Mouse (Mus musculus): Measurements from ENCODE around the gene Capn7. TPM values are rescaled to one million over a fixed set of nuclear protein-coding genes. Genes with fewer than 3 reads are reported as not detected.
A peak's percentile ranks its signal among the peaks of the same experiment; 100 is the strongest.

The Capn7 gene
- polyA plus RNA-seq, 1 experiment from 2014 or later = 49.8 TPM

GRCm38 (mm10) chr14:31323849-31324792 is 12.3 kb upstream of the Capn7 start, which contains the start of gene Dnah1:
Gene Dnah1, minus strand, starts transcription at chr14:31323896.
- Histone ChIP-seq H3K9ac (ENCODE audit: low read depth, low read length) (peak within 1 kb of the TSS; percentile 45; the same call in 1 of the 2 replicates), H3K27ac (ENCODE audit: low read depth, low read length) (0 out of 2 replicates have a peak within 1 kb of the TSS, but pooled peaks have one; percentile 24), H3K4me2 (replicated peaks; ENCODE audit: low read depth, low read length) (peak within 1 kb of the TSS; percentile 68), H3K27me3 (ENCODE audit: control insufficient read depth, insufficient read depth, low read length) (no peaks in the 10 kb centered on the region), H3K4me1 (ENCODE audit: control insufficient read depth, insufficient read depth, low read length) (peaks cover 9% of the 10 kb centered on the region), H3K4me3 (ENCODE audit: low read length) (peak within 1 kb of the TSS; percentile 37), H3K9me3 (ENCODE audit: control insufficient read depth, low read length) (no peaks in the 10 kb centered on the region), H3K36me3 (ENCODE audit: control insufficient read depth, insufficient read depth, low read length) (no peaks in the 10 kb centered on the region)
- 28% methylated on average over 28 of the region's 28 CpGs for WGBS
- ATAC-seq (ENCODE audit: low FRiP score, low TSS enrichment) = peak; percentile 75

- Histone ChIP-seq H3K27me3 (ENCODE audit: control insufficient read depth, insufficient read depth, low read length) (no peaks in the 10 kb centered on the region), H3K4me3 (ENCODE audit: low read length) (no peak overlapping the region), H3K36me3 (ENCODE audit: control insufficient read depth, insufficient read depth, low read length) (no peaks in the 10 kb centered on the region), H3K4me2 (replicated peaks; ENCODE audit: low read depth, low read length) (no peak overlapping the region), H3K27ac (ENCODE audit: low read depth, low read length) (no peak overlapping the region), H3K9ac (ENCODE audit: low read depth, low read length) (no peak overlapping the region), H3K9me3 (ENCODE audit: control insufficient read depth, low read length) (no peaks in the 10 kb centered on the region), H3K4me1 (ENCODE audit: control insufficient read depth, insufficient read depth, low read length) (peaks cover 9% of the 10 kb centered on the region)
- WGBS = 68% methylated on average over 10 of the region's 10 CpGs
- ATAC-seq (ENCODE audit: low FRiP score, low TSS enrichment) = no peak
Observed at GRCm38 (mm10) chr14:31324851-31325250, 11.6 kb upstream of the Capn7 start.

DNA sequence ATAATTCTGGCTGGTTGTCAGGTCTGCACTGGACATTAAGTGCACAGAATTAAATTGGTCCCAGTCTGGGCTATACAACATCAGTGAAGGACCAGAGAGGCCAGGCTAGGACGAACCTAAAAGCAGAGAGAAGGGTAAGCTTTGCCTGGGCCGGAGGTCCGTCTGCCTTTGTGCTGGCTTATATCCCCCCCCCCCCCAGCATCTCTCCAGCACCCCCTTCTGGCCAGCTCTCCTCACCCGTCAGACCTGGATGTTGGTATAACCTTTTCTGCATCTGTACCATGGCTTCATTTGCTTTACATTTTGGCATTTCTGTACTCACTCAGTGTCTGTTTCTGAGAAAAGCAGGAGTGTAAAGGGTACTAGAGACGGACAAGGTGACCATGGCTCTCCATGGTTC is 10.9 kb upstream of the Capn7 start:
- H3K4me1 ChIP-seq (ENCODE audit: control insufficient read depth, insufficient read depth, low read length) = peaks cover 9% of the 10 kb centered on the region
- no peaks in the 10 kb centered on the region for H3K9me3 ChIP-seq (ENCODE audit: control insufficient read depth, low read length)
- no peak overlapping the region for H3K4me2 ChIP-seq (replicated peaks; ENCODE audit: low read depth, low read length)
- no peak overlapping the region for H3K27ac ChIP-seq (ENCODE audit: low read depth, low read length)
- H3K4me3 ChIP-seq (ENCODE audit: low read length) = no peak overlapping the region
- 55% methylated on average over 5 of the region's 5 CpGs for WGBS
- H3K9ac ChIP-seq (ENCODE audit: low read depth, low read length) = no peak overlapping the region
- H3K27me3 ChIP-seq (ENCODE audit: control insufficient read depth, insufficient read depth, low read length) = 0 out of 2 replicates have a peak, but pooled peaks cover 1% of the 10 kb centered on the region
- no peak for ATAC-seq (ENCODE audit: low FRiP score, low TSS enrichment)
- H3K36me3 ChIP-seq (ENCODE audit: control insufficient read depth, insufficient read depth, low read length) = no peaks in the 10 kb centered on the region

DNA sequence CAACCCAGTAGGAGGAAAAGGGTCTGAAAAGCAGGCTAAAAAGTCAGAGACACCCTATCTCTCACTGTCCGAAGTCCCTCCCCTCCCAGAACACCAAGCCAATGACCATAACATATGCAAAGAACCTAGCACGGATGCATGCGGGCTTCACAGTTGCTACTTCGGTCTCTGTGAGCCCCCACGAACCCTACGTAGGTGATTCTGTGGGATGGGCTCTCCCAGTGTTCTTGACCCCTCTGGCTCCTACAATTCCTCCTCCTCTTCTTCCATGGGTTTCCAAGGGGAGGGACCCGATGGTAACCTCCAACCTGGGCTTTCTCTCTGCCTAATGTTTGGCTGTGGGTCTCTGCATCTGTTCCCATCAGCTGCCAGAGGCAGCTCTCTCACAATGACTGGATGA is 9.7 kb upstream of the Capn7 start:
- Histone ChIP-seq H3K4me1 (ENCODE audit: control insufficient read depth, insufficient read depth, low read length) (peaks cover 9% of the 10 kb centered on the region), H3K9me3 (ENCODE audit: control insufficient read depth, low read length) (no peaks in the 10 kb centered on the region), H3K36me3 (ENCODE audit: control insufficient read depth, insufficient read depth, low read length) (no peaks in the 10 kb centered on the region), H3K4me3 (ENCODE audit: low read length) (no peak overlapping the region), H3K27me3 (ENCODE audit: control insufficient read depth, insufficient read depth, low read length) (0 out of 2 replicates have a peak, but pooled peaks cover 4% of the 10 kb centered on the region), H3K9ac (ENCODE audit: low read depth, low read length) (no peak overlapping the region), H3K4me2 (replicated peaks; ENCODE audit: low read depth, low read length) (no peak overlapping the region), H3K27ac (ENCODE audit: low read depth, low read length) (no peak overlapping the region)
- WGBS = 63% methylated on average over 7 of the region's 7 CpGs
- no peak for ATAC-seq (ENCODE audit: low FRiP score, low TSS enrichment)

- no peak for ATAC-seq (ENCODE audit: low FRiP score, low TSS enrichment)
- no peak overlapping the region for H3K4me3 ChIP-seq (ENCODE audit: low read length)
- no peaks in the 10 kb centered on the region for H3K9me3 ChIP-seq (ENCODE audit: control insufficient read depth, low read length)
- H3K4me2 ChIP-seq (replicated peaks; ENCODE audit: low read depth, low read length) = no peak overlapping the region
- WGBS = 94% methylated on average over 1 of the region's 1 CpGs
- no peaks in the 10 kb centered on the region for H3K36me3 ChIP-seq (ENCODE audit: control insufficient read depth, insufficient read depth, low read length)
- H3K9ac ChIP-seq (ENCODE audit: low read depth, low read length) = no peak overlapping the region
- no peak overlapping the region for H3K27ac ChIP-seq (ENCODE audit: low read depth, low read length)
- H3K4me1 ChIP-seq (ENCODE audit: control insufficient read depth, insufficient read depth, low read length) = peaks cover 9% of the 10 kb centered on the region
- 0 out of 2 replicates have a peak, but pooled peaks cover 4% of the 10 kb centered on the region for H3K27me3 ChIP-seq (ENCODE audit: control insufficient read depth, insufficient read depth, low read length)
Observed at GRCm38 (mm10) chr14:31327196-31327595, 9.2 kb upstream of the Capn7 start.

GRCm38 (mm10) chr14:31327681-31328080 is 8.8 kb upstream of the Capn7 start:
- Histone ChIP-seq H3K9ac (ENCODE audit: low read depth, low read length) (no peak overlapping the region), H3K27me3 (ENCODE audit: control insufficient read depth, insufficient read depth, low read length) (0 out of 2 replicates have a peak, but pooled peaks cover 4% of the 10 kb centered on the region), H3K27ac (ENCODE audit: low read depth, low read length) (no peak overlapping the region), H3K9me3 (ENCODE audit: control insufficient read depth, low read length) (no peaks in the 10 kb centered on the region), H3K4me1 (ENCODE audit: control insufficient read depth, insufficient read depth, low read length) (peaks cover 9% of the 10 kb centered on the region), H3K36me3 (ENCODE audit: control insufficient read depth, insufficient read depth, low read length) (no peaks in the 10 kb centered on the region), H3K4me2 (replicated peaks; ENCODE audit: low read depth, low read length) (no peak overlapping the region), H3K4me3 (ENCODE audit: low read length) (no peak overlapping the region)
- WGBS = 70% methylated on average over 4 of the region's 4 CpGs
- ATAC-seq (ENCODE audit: low FRiP score, low TSS enrichment) = no peak

GRCm38 (mm10) chr14:31329741-31330140 is 6.7 kb upstream of the Capn7 start:
- ATAC-seq (ENCODE audit: low FRiP score, low TSS enrichment) = no peak
- H3K36me3 ChIP-seq (ENCODE audit: control insufficient read depth, insufficient read depth, low read length) = no peaks in the 10 kb centered on the region
- no peak overlapping the region for H3K4me3 ChIP-seq (ENCODE audit: low read length)
- no peak overlapping the region for H3K4me2 ChIP-seq (replicated peaks; ENCODE audit: low read depth, low read length)
- H3K27ac ChIP-seq (ENCODE audit: low read depth, low read length) = no peak overlapping the region
- H3K9me3 ChIP-seq (ENCODE audit: control insufficient read depth, low read length) = no peaks in the 10 kb centered on the region
- 0 out of 2 replicates have a peak, but pooled peaks cover 4% of the 10 kb centered on the region for H3K27me3 ChIP-seq (ENCODE audit: control insufficient read depth, insufficient read depth, low read length)
- WGBS = 46% methylated on average over 2 of the region's 2 CpGs
- H3K4me1 ChIP-seq (ENCODE audit: control insufficient read depth, insufficient read depth, low read length) = no peaks in the 10 kb centered on the region
- H3K9ac ChIP-seq (ENCODE audit: low read depth, low read length) = no peak overlapping the region

GRCm38 (mm10) chr14:31330957-31331356 is 5.5 kb upstream of the Capn7 start:
- Histone ChIP-seq H3K4me2 (replicated peaks; ENCODE audit: low read depth, low read length) (no peak overlapping the region), H3K27me3 (ENCODE audit: control insufficient read depth, insufficient read depth, low read length) (0 out of 2 replicates have a peak, but pooled peaks cover 4% of the 10 kb centered on the region), H3K9ac (ENCODE audit: low read depth, low read length) (no peak overlapping the region), H3K9me3 (ENCODE audit: control insufficient read depth, low read length) (no peaks in the 10 kb centered on the region), H3K36me3 (ENCODE audit: control insufficient read depth, insufficient read depth, low read length) (no peaks in the 10 kb centered on the region), H3K4me1 (ENCODE audit: control insufficient read depth, insufficient read depth, low read length) (no peaks in the 10 kb centered on the region), H3K27ac (ENCODE audit: low read depth, low read length) (no peak overlapping the region), H3K4me3 (ENCODE audit: low read length) (no peak overlapping the region)
- WGBS = 73% methylated on average over 4 of the region's 4 CpGs
- ATAC-seq (ENCODE audit: low FRiP score, low TSS enrichment) = no peak

GRCm38 (mm10) chr14:31335765-31336164 is 673 bp upstream of the Capn7 start:
- 61% methylated on average over 3 of the region's 3 CpGs for WGBS
- peak overlapping the region; percentile 52 for H3K4me2 ChIP-seq (replicated peaks; ENCODE audit: low read depth, low read length)
- no peaks in the 10 kb centered on the region for H3K9me3 ChIP-seq (ENCODE audit: control insufficient read depth, low read length)
- H3K9ac ChIP-seq (ENCODE audit: low read depth, low read length) = no peak overlapping the region
- H3K36me3 ChIP-seq (ENCODE audit: control insufficient read depth, insufficient read depth, low read length) = peaks cover 8% of the 10 kb centered on the region; the same call in 1 of the 2 replicates
- H3K4me1 ChIP-seq (ENCODE audit: control insufficient read depth, insufficient read depth, low read length) = peaks cover 7% of the 10 kb centered on the region; the same call in 1 of the 2 replicates
- H3K27ac ChIP-seq (ENCODE audit: low read depth, low read length) = no peak overlapping the region
- H3K27me3 ChIP-seq (ENCODE audit: control insufficient read depth, insufficient read depth, low read length) = 0 out of 2 replicates have a peak, but pooled peaks cover 1% of the 10 kb centered on the region
- peak overlapping the region; percentile 79 for H3K4me3 ChIP-seq (ENCODE audit: low read length)
- ATAC-seq (ENCODE audit: low FRiP score, low TSS enrichment) = no peak
